Mouse (Mus musculus) midbrain, embryonic 12.5 days (tissue): ENCODE results near the gene Ptpn23. TPM values are rescaled to one million over a fixed set of nuclear protein-coding genes. Genes with fewer than 3 reads are reported as not detected.

ENCODE experiments used
- ATAC-seq: fragments of 200-750 bp; cut with Nextera tagmentation; 2 replicates; pipeline ENCODE4 v1.8.0; 2017; ENCODE audit warnings: low read depth, moderate TSS enrichment, moderate library complexity; ENCODE audit not compliant: low FRiP score
- H3K27ac ChIP-seq: fragments of 300-500 bp; sonication (generic); replicated peaks from 2 replicates; pipeline ENCODE4 v1.5.1; 2016; ENCODE audit warnings: mild to moderate bottlenecking
- H3K27me3 ChIP-seq: fragments of 300-500 bp; sonication (generic); 2 replicates; pipeline ENCODE4 v1.6.1; 2016; ENCODE audit warnings: mild to moderate bottlenecking
- H3K36me3 ChIP-seq: fragments of 300-500 bp; sonication (generic); 2 replicates; pipeline ENCODE4 v1.6.1; 2016
- H3K4me1 ChIP-seq: fragments of 300-500 bp; sonication (generic); 2 replicates; pipeline ENCODE4 v1.6.1; 2016
- H3K4me2 ChIP-seq: fragments of 300-500 bp; sonication (generic); replicated peaks from 2 replicates; pipeline ENCODE4 v1.6.1; 2016; ENCODE audit warnings: mild to moderate bottlenecking, moderate library complexity
- H3K4me3 ChIP-seq: fragments of 300-500 bp; sonication (generic); 2 replicates; pipeline ENCODE4 v1.5.1; 2016; ENCODE audit warnings: mild to moderate bottlenecking
- H3K9ac ChIP-seq: fragments of 300-500 bp; sonication (generic); replicated peaks from 2 replicates; pipeline ENCODE4 v1.6.1; 2016; ENCODE audit warnings: mild to moderate bottlenecking, moderate library complexity
- H3K9me3 ChIP-seq: fragments of 300-500 bp; sonication (generic); 2 replicates; pipeline ENCODE4 v1.6.1; 2016; ENCODE audit warnings: mild to moderate bottlenecking
- WGBS: fragments of 180-500 bp; shearing (Covaris S2); methylation state at CpG from one replicate; pipeline ENCODE4 v1.1.7; 2016; 5-methylcytosine and 5-hydroxymethylcytosine counted together
- polyA plus RNA-seq: library from polyadenylated mRNA; unstranded; fragments of >200 nt; fragmentation: Nextera tagmentation; extraction: Ambion mirVana; gene quantifications from 2 replicates; pipeline ENCODE4 v1.2.1, GENCODE M21; 2016

Gene Ptpn23
- polyA plus RNA-seq, 1 experiment from 2014 or later, result 21.5 TPM

GRCm38 (mm10) chr9:110345057-110345739 is 62.8 kb downstream of the Ptpn23 start:
- Histone ChIP-seq H3K4me3 (no peak overlapping the region), H3K27ac (no peak overlapping the region), H3K27me3 (no peaks in the 10 kb centered on the region), H3K4me1 (no peaks in the 10 kb centered on the region; the same call in 1 of the 2 replicates), H3K9ac (no peak overlapping the region), H3K4me2 (no peak overlapping the region), H3K9me3 (no peaks in the 10 kb centered on the region), H3K36me3 (no peaks in the 10 kb centered on the region)
- 80% methylated on average over 7 of the region's 7 CpGs for WGBS
- no peak for ATAC-seq

GRCm38 (mm10) chr9:110343805-110344204 is 64.2 kb downstream of the Ptpn23 start:
- no peaks in the 10 kb centered on the region for H3K36me3 ChIP-seq
- no peaks in the 10 kb centered on the region for H3K9me3 ChIP-seq
- WGBS, result 58% methylated on average over 6 of the region's 6 CpGs
- H3K4me3 ChIP-seq, result no peak overlapping the region
- H3K27ac ChIP-seq, result no peak overlapping the region
- H3K4me2 ChIP-seq, result no peak overlapping the region
- no peaks in the 10 kb centered on the region; the same call in 1 of the 2 replicates for H3K4me1 ChIP-seq
- no peak overlapping the region for H3K9ac ChIP-seq
- no peaks in the 10 kb centered on the region for H3K27me3 ChIP-seq
- ATAC-seq, result no peak

DNA sequence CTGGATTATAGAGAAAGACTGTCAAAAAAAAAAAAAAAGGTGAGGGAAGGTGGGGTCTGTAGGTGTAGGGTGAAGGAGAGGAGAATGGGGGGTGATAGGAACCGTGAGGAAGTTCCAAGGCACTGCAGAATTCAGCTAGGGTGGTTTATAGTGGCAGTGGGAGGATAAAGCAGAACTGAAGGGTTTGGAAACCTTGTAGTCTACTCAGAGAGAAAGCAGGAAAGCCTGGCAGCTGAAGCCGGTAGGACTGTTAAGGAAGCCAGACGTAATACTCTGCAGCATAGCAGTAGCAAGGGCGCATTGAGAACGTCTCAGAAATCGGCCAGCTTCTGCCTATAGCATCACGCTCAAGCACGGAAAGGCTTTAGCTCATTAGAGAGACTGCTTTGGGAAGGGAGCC is 66.0 kb downstream of the Ptpn23 start:
- 90% methylated on average over 8 of the region's 8 CpGs for WGBS
- ATAC-seq, result no peak
- Histone ChIP-seq H3K9me3 (no peaks in the 10 kb centered on the region), H3K9ac (no peak overlapping the region), H3K36me3 (no peaks in the 10 kb centered on the region), H3K4me3 (no peak overlapping the region), H3K4me1 (no peaks in the 10 kb centered on the region; the same call in 1 of the 2 replicates), H3K27me3 (no peaks in the 10 kb centered on the region), H3K4me2 (no peak overlapping the region), H3K27ac (no peak overlapping the region)

- WGBS, result 86% methylated on average over 5 of the region's 5 CpGs
These were observed 67.8 kb downstream of the Ptpn23 start for GRCm38 (mm10) chr9:110340037-110340750.

More at GRCm38 (mm10) chr9:110340037-110340750, 67.8 kb downstream of the Ptpn23 start:
- Histone ChIP-seq H3K4me2 (no peak overlapping the region), H3K9me3 (no peaks in the 10 kb centered on the region), H3K4me1 (no peaks in the 10 kb centered on the region; the same call in 1 of the 2 replicates), H3K4me3 (no peak overlapping the region), H3K9ac (no peak overlapping the region), H3K36me3 (no peaks in the 10 kb centered on the region), H3K27ac (no peak overlapping the region), H3K27me3 (no peaks in the 10 kb centered on the region)
- no peak for ATAC-seq

Other genes starting within 250 kb of the Ptpn23 start
- gene Cspg5, start 164.4 kb downstream of the Ptpn23 start, polyA plus RNA-seq, result 25.3 and 31.3 TPM in 2 replicates
- gene Elp6, start 103.0 kb downstream of the Ptpn23 start, polyA plus RNA-seq, result 34.8 and 38.7 TPM in 2 replicates
- 39.3 and 44.2 TPM in 2 replicates for gene Scap, start 74.9 kb downstream of the Ptpn23 start, polyA plus RNA-seq
- gene Ngp, start 11.5 kb upstream of the Ptpn23 start, polyA plus RNA-seq, result 1.1 and 2.8 TPM in 2 replicates
- gene Klhl18, start 68.5 kb upstream of the Ptpn23 start, polyA plus RNA-seq, result 11.9 and 12.2 TPM in 2 replicates
- gene Kif9, start 68.7 kb upstream of the Ptpn23 start, polyA plus RNA-seq, result 1.4 and 1.7 TPM in 2 replicates
- 44.7 and 48.8 TPM in 2 replicates for gene Setd2, start 124.4 kb upstream of the Ptpn23 start, polyA plus RNA-seq
- 41.0 and 44.6 TPM in 2 replicates for gene Nradd, start 216.2 kb upstream of the Ptpn23 start, polyA plus RNA-seq
- 2.6 and 3.4 TPM in 2 replicates for gene Nbeal2, start 245.9 kb upstream of the Ptpn23 start, polyA plus RNA-seq
- 132 and 136 TPM in 2 replicates for gene Ccdc12, start 248.3 kb upstream of the Ptpn23 start, polyA plus RNA-seq